Mouse (Mus musculus) hindbrain, embryonic 16.5 days (tissue): ENCODE results near the gene Stub1. TPM values are rescaled to one million over a fixed set of nuclear protein-coding genes. Genes with fewer than 3 reads are reported as not detected.

Source experiments
- ATAC-seq: fragments of 200-750 bp; cut with Nextera tagmentation; 2 replicates; pipeline ENCODE4 v1.8.0; 2017; ENCODE audit warnings: moderate TSS enrichment, moderate library complexity
- H3K27ac ChIP-seq: fragments of 300-500 bp; sonication (generic); 2 replicates; pipeline ENCODE4 v1.5.1; 2014; ENCODE audit warnings: low read depth, mild to moderate bottlenecking, control low read depth, low read length, moderate library complexity
- H3K27me3 ChIP-seq: fragments of 300-500 bp; sonication (generic); replicated peaks from 2 replicates; pipeline ENCODE4 v1.6.1; 2014; ENCODE audit warnings: low read length; ENCODE audit not compliant: control insufficient read depth, insufficient read depth
- H3K36me3 ChIP-seq: fragments of 300-500 bp; sonication (generic); 2 replicates; pipeline ENCODE4 v1.6.1; 2014; ENCODE audit warnings: mild to moderate bottlenecking, low read length, moderate library complexity, mixed read lengths; ENCODE audit not compliant: control insufficient read depth, insufficient read depth
- H3K4me1 ChIP-seq: fragments of 300-500 bp; sonication (generic); 2 replicates; pipeline ENCODE4 v1.6.1; 2014; ENCODE audit warnings: low read depth, low read length; ENCODE audit not compliant: control insufficient read depth, insufficient read depth
- H3K4me2 ChIP-seq: fragments of 300-500 bp; sonication (generic); 2 replicates; pipeline ENCODE4 v1.6.1; 2014; ENCODE audit warnings: mild to moderate bottlenecking, low read length, control low read depth, moderate library complexity
- H3K4me3 ChIP-seq: fragments of 300-500 bp; sonication (generic); 2 replicates; pipeline ENCODE4 v1.5.1; 2014; ENCODE audit warnings: mild to moderate bottlenecking, low read length, control low read depth, moderate library complexity
- H3K9ac ChIP-seq: fragments of 300-500 bp; sonication (generic); 2 replicates; pipeline ENCODE4 v1.6.1; 2014; ENCODE audit warnings: low read depth, mild to moderate bottlenecking, control low read depth, low read length, moderate library complexity
- H3K9me3 ChIP-seq: fragments of 300-500 bp; sonication (generic); 2 replicates; pipeline ENCODE4 v1.6.1; 2014; ENCODE audit warnings: mild to moderate bottlenecking, low read length, moderate library complexity; ENCODE audit not compliant: control insufficient read depth
- WGBS: fragments of 180-500 bp; shearing (Covaris S2); extraction: QIAGEN DNeasy Blood & Tissue Kit; methylation state at CpG from one replicate; pipeline ENCODE4 v1.1.7; 2014; 5-methylcytosine and 5-hydroxymethylcytosine counted together
- polyA plus RNA-seq: library from polyadenylated mRNA; unstranded; fragments of >200 nt; fragmentation: Nextera tagmentation; extraction: Ambion mirVana; gene quantifications from 2 replicates; pipeline ENCODE4 v1.2.1, GENCODE M21; 2015

Gene Stub1
- 397 and 428 TPM in 2 replicates for polyA plus RNA-seq

DNA sequence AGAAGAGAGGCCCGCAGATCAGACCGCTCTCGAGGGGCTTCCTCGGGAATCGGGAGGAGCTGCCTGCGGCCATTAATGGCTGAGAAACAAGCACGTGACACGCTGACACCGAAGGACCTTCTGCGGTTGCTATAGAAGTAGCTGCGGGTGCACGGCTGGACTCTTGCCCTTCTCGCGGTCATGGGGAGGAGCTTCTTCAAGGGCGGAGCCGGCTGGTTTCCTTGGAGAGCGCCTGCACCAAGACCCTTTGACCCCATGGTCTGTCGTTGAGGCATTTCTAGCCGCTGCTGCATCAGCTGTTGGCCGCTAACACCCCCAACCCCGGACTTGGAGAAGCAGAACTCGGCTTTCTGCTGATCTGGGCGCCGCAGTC lies at the start of gene Stub1:
Gene Stub1 (minus strand): TSS at position 114 of the 373 bp plus-strand sequence.
- peak; percentile 63 for ATAC-seq
- Histone ChIP-seq H3K9me3 (no peaks in the 10 kb centered on the region), H3K27ac (peak within 1 kb of the TSS; percentile 98), H3K36me3 (peaks cover 18% of the 10 kb centered on the region), H3K4me2 (peak within 1 kb of the TSS; percentile 78), H3K4me1 (peaks cover 77% of the 10 kb centered on the region), H3K4me3 (peak within 1 kb of the TSS; percentile 74), H3K27me3 (no peaks in the 10 kb centered on the region), H3K9ac (peak within 1 kb of the TSS; percentile 77)
- WGBS: under 1% methylated on average over 24 of the region's 24 CpGs

- WGBS: 27% methylated on average over 5 of the region's 5 CpGs
- Histone ChIP-seq H3K36me3 (peaks cover 25% of the 10 kb centered on the region), H3K4me3 (no peak overlapping the region), H3K9ac (no peak overlapping the region), H3K27me3 (no peaks in the 10 kb centered on the region), H3K9me3 (no peaks in the 10 kb centered on the region), H3K4me2 (no peak overlapping the region), H3K4me1 (peaks cover 6% of the 10 kb centered on the region; the same call in 1 of the 2 replicates), H3K27ac (no peak overlapping the region)
- no peak for ATAC-seq
These were observed 49.1 kb upstream of the Stub1 start for GRCm38 (mm10) chr17:25882306-25882705.

DNA sequence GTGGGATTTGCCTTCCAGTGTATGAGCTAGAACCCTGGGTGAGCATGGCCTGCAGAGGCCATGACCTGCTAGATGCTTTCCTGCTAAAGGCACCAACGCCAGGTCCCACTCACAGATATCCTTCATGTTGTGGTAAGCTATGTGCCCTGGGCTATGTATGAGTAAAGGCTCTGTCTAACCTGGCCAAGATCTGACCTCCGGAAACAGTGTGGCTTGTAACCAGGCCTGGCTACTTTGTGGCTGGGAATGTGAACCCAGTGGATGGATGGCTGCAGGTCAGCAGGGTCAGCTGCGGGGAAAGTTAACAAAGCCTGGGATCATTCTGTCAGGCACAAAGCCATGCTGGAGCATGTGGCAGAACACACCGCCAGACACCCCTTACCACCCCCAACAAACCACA lies 48.5 kb upstream of the Stub1 start:
- Histone ChIP-seq H3K27me3 (no peaks in the 10 kb centered on the region), H3K27ac (no peak overlapping the region), H3K4me2 (no peak overlapping the region), H3K9me3 (no peaks in the 10 kb centered on the region), H3K4me3 (no peak overlapping the region), H3K4me1 (peaks cover 11% of the 10 kb centered on the region), H3K36me3 (peaks cover 25% of the 10 kb centered on the region), H3K9ac (no peak overlapping the region)
- ATAC-seq: no peak
- WGBS: 16% methylated on average over 4 of the region's 4 CpGs

- Histone ChIP-seq H3K4me1 (peaks cover 17% of the 10 kb centered on the region), H3K9me3 (no peaks in the 10 kb centered on the region), H3K4me2 (no peak overlapping the region), H3K36me3 (peaks cover 25% of the 10 kb centered on the region), H3K27me3 (no peaks in the 10 kb centered on the region), H3K27ac (no peak overlapping the region), H3K4me3 (no peak overlapping the region), H3K9ac (no peak overlapping the region)
- no peak for ATAC-seq
- WGBS: 11% methylated on average over 5 of the region's 5 CpGs
These were observed 47.9 kb upstream of the Stub1 start for GRCm38 (mm10) chr17:25880913-25881641.

GRCm38 (mm10) chr17:25880196-25880910 lies 47.1 kb upstream of the Stub1 start, which contains the start of gene Wfikkn1:
Gene Wfikkn1, minus strand, starts transcription at chr17:25880858.
- Histone ChIP-seq H3K27ac (no peak within 1 kb of the TSS), H3K4me3 (no peak within 1 kb of the TSS), H3K27me3 (no peaks in the 10 kb centered on the region), H3K4me1 (peaks cover 19% of the 10 kb centered on the region), H3K36me3 (peaks cover 25% of the 10 kb centered on the region), H3K9me3 (no peaks in the 10 kb centered on the region), H3K9ac (no peak within 1 kb of the TSS), H3K4me2 (no peak within 1 kb of the TSS)
- ATAC-seq: no peak
- 22% methylated on average over 5 of the region's 5 CpGs for WGBS

DNA sequence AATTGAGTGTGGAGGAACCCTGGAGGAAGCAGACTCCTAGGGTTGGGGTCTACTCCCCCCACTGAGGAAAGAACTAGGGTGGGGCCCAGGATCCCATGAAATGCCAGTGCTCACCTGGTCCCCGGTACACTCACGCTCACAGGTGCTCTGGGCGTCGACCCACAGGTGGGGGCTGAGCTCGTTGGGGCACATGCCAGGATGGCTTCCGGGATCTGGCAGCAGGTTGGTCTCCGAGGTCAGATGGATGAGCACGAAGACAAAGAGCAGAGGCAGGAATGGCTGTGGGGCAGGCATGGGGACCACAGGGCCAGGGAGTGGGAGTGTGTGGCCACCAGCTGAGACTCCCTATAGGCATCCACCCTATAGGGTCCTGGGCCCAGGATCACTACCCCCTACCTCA lies 46.5 kb upstream of the Stub1 start:
- Histone ChIP-seq H3K27ac (no peak overlapping the region), H3K9me3 (no peaks in the 10 kb centered on the region), H3K36me3 (peaks cover 25% of the 10 kb centered on the region), H3K27me3 (no peaks in the 10 kb centered on the region), H3K9ac (no peak overlapping the region), H3K4me2 (no peak overlapping the region), H3K4me3 (no peak overlapping the region), H3K4me1 (peaks cover 19% of the 10 kb centered on the region)
- WGBS: 64% methylated on average over 8 of the region's 8 CpGs
- no peak for ATAC-seq

GRCm38 (mm10) chr17:25879261-25879660 lies 46.1 kb upstream of the Stub1 start:
- H3K4me3 ChIP-seq: no peak overlapping the region
- WGBS: 32% methylated on average over 4 of the region's 4 CpGs
- no peak overlapping the region for H3K27ac ChIP-seq
- H3K36me3 ChIP-seq: peaks cover 23% of the 10 kb centered on the region
- H3K27me3 ChIP-seq: no peaks in the 10 kb centered on the region
- peaks cover 20% of the 10 kb centered on the region for H3K4me1 ChIP-seq
- no peak overlapping the region for H3K4me2 ChIP-seq
- ATAC-seq: no peak
- H3K9ac ChIP-seq: no peak overlapping the region
- no peaks in the 10 kb centered on the region for H3K9me3 ChIP-seq

- H3K36me3 ChIP-seq: peaks cover 20% of the 10 kb centered on the region
- H3K27ac ChIP-seq: no peak overlapping the region
- H3K4me3 ChIP-seq: no peak overlapping the region
- 85% methylated on average over 19 of the region's 19 CpGs for WGBS
- ATAC-seq: no peak
- no peak overlapping the region for H3K4me2 ChIP-seq
- H3K27me3 ChIP-seq: no peaks in the 10 kb centered on the region
- H3K9ac ChIP-seq: no peak overlapping the region
- H3K9me3 ChIP-seq: no peaks in the 10 kb centered on the region
- peaks cover 26% of the 10 kb centered on the region for H3K4me1 ChIP-seq
These were observed 45.5 kb upstream of the Stub1 start for GRCm38 (mm10) chr17:25878611-25879180.
